Mouse (Mus musculus) liver, adult 2 months (tissue): ENCODE results near the gene Rnf141.

Experiments
- CTCF ChIP-seq: fragments of 200-500 bp; IDR thresholded peaks from 2 replicates; pipeline ENCODE4 v1.5.1; 2011; ENCODE audit warnings: low read depth, low read length, control low read depth
- POLR2A ChIP-seq: fragments of 200-500 bp; IDR thresholded peaks from 2 replicates; pipeline ENCODE4 v1.6.1; 2011; ENCODE audit warnings: low read length, control low read depth; ENCODE audit not compliant: insufficient read depth; ENCODE audit errors: extremely low read depth

DNA sequence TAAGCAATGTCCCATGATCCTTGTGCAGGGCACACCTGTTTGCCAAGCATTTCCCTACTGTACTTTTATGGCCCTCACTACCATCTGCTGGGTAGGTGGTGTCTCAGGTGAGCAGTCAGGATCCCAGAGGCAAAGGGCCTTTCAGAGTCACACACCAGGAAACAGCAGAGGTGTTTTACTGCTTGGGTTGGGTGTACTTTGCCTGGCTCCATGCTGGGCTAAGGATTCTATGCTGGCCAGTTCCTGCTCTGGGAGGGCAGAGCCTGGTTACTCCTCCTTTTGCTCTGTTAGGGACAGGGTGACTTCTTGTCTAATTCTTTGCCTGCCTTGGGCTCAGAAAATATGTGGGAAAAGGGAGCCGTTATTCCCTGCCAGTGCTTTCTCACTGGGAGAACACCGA, 51.4 kb downstream of the Rnf141 start:
- TF ChIP-seq CTCF, result no peak
- no peak for TF ChIP-seq POLR2A
